Mouse (Mus musculus) G1E (cell line): Measurements from ENCODE around the gene Psmd10. TPM values are rescaled to one million over a fixed set of nuclear protein-coding genes. Genes with fewer than 3 reads are reported as not detected.
A peak's percentile ranks its signal among the peaks of the same experiment; 100 is the strongest.

Experiments used
- ATAC-seq: 2 replicates; pipeline ENCODE4 v1.8.0; 2016; ENCODE audit warnings: mild to moderate bottlenecking; ENCODE audit not compliant: insufficient number of reproducible peaks, poor library complexity, low FRiP score, severe bottlenecking; ENCODE audit errors: extremely low read depth
- DNase-seq: peaks from one replicate; pipeline ENCODE4 v3.0.0; 2012; ENCODE audit warnings: low spot score
- H3K27me3 ChIP-seq: 2 replicates; pipeline ENCODE4 v1.6.1; 2012; ENCODE audit warnings: mild to moderate bottlenecking, low read length, inconsistent platforms; ENCODE audit not compliant: insufficient read depth
- H3K36me3 ChIP-seq: replicated peaks from 2 replicates; pipeline ENCODE3; 2012; ENCODE audit warnings: mild to moderate bottlenecking, inconsistent platforms
- H3K4me1 ChIP-seq: 2 replicates; pipeline ENCODE4 v1.6.1; 2012; ENCODE audit warnings: low read depth, low read length, inconsistent platforms, mixed read lengths; ENCODE audit not compliant: insufficient read depth
- H3K4me3 ChIP-seq: 2 replicates; pipeline ENCODE4 v1.5.1; 2012; ENCODE audit warnings: low read depth, mild to moderate bottlenecking, inconsistent platforms, low read length, moderate library complexity, mixed read lengths
- H3K9me3 ChIP-seq: replicated peaks from 2 replicates; pipeline ENCODE4 v1.6.1; 2012; ENCODE audit warnings: inconsistent platforms
- CTCF ChIP-seq: IDR thresholded peaks from 2 replicates; pipeline ENCODE4 v1.5.1; 2012; ENCODE audit warnings: low read depth, low read length, inconsistent platforms, mixed read lengths
- GATA1 ChIP-seq: IDR thresholded peaks from 2 replicates; pipeline ENCODE4 v1.6.1; 2012; ENCODE audit warnings: borderline replicate concordance, low read length, inconsistent platforms, mixed read lengths
- GATA2 ChIP-seq: IDR thresholded peaks from 2 replicates; pipeline ENCODE4 v1.6.1; 2012; ENCODE audit warnings: low read depth, low read length, inconsistent platforms, borderline replicate concordance
- POLR2AphosphoS5 ChIP-seq: IDR thresholded peaks from 2 replicates; pipeline ENCODE4 v1.6.1; 2012; ENCODE audit warnings: low read depth, low read length, inconsistent platforms; ENCODE audit not compliant: insufficient replicate concordance
- TAL1 ChIP-seq: conservative IDR thresholded peaks from 2 replicates; pipeline ENCODE4 v1.6.1; 2012; ENCODE audit warnings: low read depth, low read length, inconsistent platforms, mixed read lengths
- polyA plus RNA-seq: library from polyadenylated mRNA; stranded (reverse); fragments of >175 nt; gene quantifications from 2 replicates; pipeline ENCODE4 v1.2.3, GENCODE M21; 2012
- total RNA-seq, 2 experiments: library from RNA; stranded (forward) in 1 of 2; stranded (reverse) in 1 of 2; fragments of 200-1000 nt in 1 of 2; fragments of >200 nt in 1 of 2; fragmentation: Nextera tagmentation in 1 of 2; gene quantifications; 2 replicates each; pipeline ENCODE4 v1.2.3; 2014 to 2017

Psmd10 gene
- total and polyA plus RNA-seq, 3 experiments: 2.1 to 76.1 (median 32.2) TPM

- no peak for DNase-seq
- Histone ChIP-seq H3K4me3 (no peak overlapping the region), H3K27me3 (peaks cover 7% of the 10 kb centered on the region; the same call in 1 of the 2 replicates), H3K36me3 (no peaks in the 10 kb centered on the region), H3K9me3 (no peaks in the 10 kb centered on the region), H3K4me1 (no peaks in the 10 kb centered on the region)
- ATAC-seq: peak; percentile 28; the same call in 1 of the 2 replicates
- TF ChIP-seq GATA2 (no peak), TAL1 (no peak), POLR2AphosphoS5 (no peak), CTCF (no peak), GATA1 (no peak)
These were observed 23.3 kb downstream of the Psmd10 start for GRCm38 (mm10) chrX:140933263-140933662.

- Histone ChIP-seq H3K36me3 (no peaks in the 10 kb centered on the region), H3K4me1 (no peaks in the 10 kb centered on the region), H3K27me3 (peaks cover 3% of the 10 kb centered on the region; the same call in 1 of the 2 replicates), H3K4me3 (no peak overlapping the region), H3K9me3 (no peaks in the 10 kb centered on the region)
- TF ChIP-seq TAL1 (no peak), POLR2AphosphoS5 (no peak), GATA2 (no peak), GATA1 (no peak), CTCF (no peak)
- no peak for DNase-seq
- ATAC-seq: no peak
These were observed 24.5 kb downstream of the Psmd10 start for GRCm38 (mm10) chrX:140932066-140932465.

GRCm38 (mm10) chrX:140921321-140921720, 35.2 kb downstream of the Psmd10 start:
- Histone ChIP-seq H3K27me3 (no peaks in the 10 kb centered on the region), H3K4me3 (no peak overlapping the region), H3K9me3 (no peaks in the 10 kb centered on the region), H3K36me3 (no peaks in the 10 kb centered on the region), H3K4me1 (no peaks in the 10 kb centered on the region)
- ATAC-seq (no peak), DNase-seq (no peak)
- no peak for TF ChIP-seq TAL1

- TF ChIP-seq GATA1: no peak
- TF ChIP-seq GATA2: no peak
- no peak for TF ChIP-seq TAL1
- no peak for TF ChIP-seq CTCF
- no peak for TF ChIP-seq POLR2AphosphoS5
- H3K27me3 ChIP-seq: no peaks in the 10 kb centered on the region
- no peaks in the 10 kb centered on the region for H3K36me3 ChIP-seq
- no peak within 1 kb of the TSS for H3K4me3 ChIP-seq
- no peaks in the 10 kb centered on the region for H3K4me1 ChIP-seq
- DNase-seq: no peak
- H3K9me3 ChIP-seq: no peaks in the 10 kb centered on the region
- no peak for ATAC-seq
These were observed 49.2 kb downstream of the Psmd10 start, which contains the start of gene Vsig1 for GRCm38 (mm10) chrX:140907360-140907759. Gene Vsig1, plus strand, starts transcription at chrX:140907608.

- Histone ChIP-seq H3K4me1 (no peaks in the 10 kb centered on the region), H3K36me3 (no peaks in the 10 kb centered on the region), H3K4me3 (no peak overlapping the region), H3K9me3 (no peaks in the 10 kb centered on the region), H3K27me3 (no peaks in the 10 kb centered on the region)
- ATAC-seq (no peak), DNase-seq (no peak)
- TF ChIP-seq GATA1 (no peak), TAL1 (no peak), CTCF (no peak), POLR2AphosphoS5 (no peak), GATA2 (no peak)
These were observed 53.0 kb downstream of the Psmd10 start for GRCm38 (mm10) chrX:140903487-140903886.

Other genes starting within 250 kb of the Psmd10 start
- gene Tex13b, start 143.3 kb downstream of the Psmd10 start, total RNA-seq (2014; fragmentation: Nextera tagmentation): not detected in 2 replicates
- gene Tex13b, start 143.3 kb downstream of the Psmd10 start, total RNA-seq (2017): not detected in 2 replicates
- gene Tex13b, start 143.3 kb downstream of the Psmd10 start, polyA plus RNA-seq: not detected in 2 replicates
- not detected in 2 replicates for gene Vsig1, start 49.1 kb downstream of the Psmd10 start, total RNA-seq (2014; fragmentation: Nextera tagmentation)
- gene Vsig1, start 49.1 kb downstream of the Psmd10 start, total RNA-seq (2017): not detected in 2 replicates
- not detected in 2 replicates for gene Vsig1, start 49.1 kb downstream of the Psmd10 start, polyA plus RNA-seq
- 26.0 and 31.8 TPM in 2 replicates for gene Atg4a, start 179 bp upstream of the Psmd10 start, total RNA-seq (2014; fragmentation: Nextera tagmentation)
- 39.2 and 40.8 TPM in 2 replicates for gene Atg4a, start 179 bp upstream of the Psmd10 start, total RNA-seq (2017)
- 0.47 and 0.54 TPM in 2 replicates for gene Atg4a, start 179 bp upstream of the Psmd10 start, polyA plus RNA-seq